Mouse (Mus musculus) CD8-positive naive resting alpha-beta T cell, adult 57 days (primary cell): ENCODE data around the gene Usp43. TPM values are rescaled to one million over a fixed set of nuclear protein-coding genes. Genes with fewer than 3 reads are reported as not detected.

Experiments used
- total RNA-seq: library from RNA; stranded (reverse); gene quantifications from one replicate; pipeline ENCODE4 v1.2.4, GENCODE M21; 2023

Gene Usp43
- total RNA-seq, result not detected

DNA sequence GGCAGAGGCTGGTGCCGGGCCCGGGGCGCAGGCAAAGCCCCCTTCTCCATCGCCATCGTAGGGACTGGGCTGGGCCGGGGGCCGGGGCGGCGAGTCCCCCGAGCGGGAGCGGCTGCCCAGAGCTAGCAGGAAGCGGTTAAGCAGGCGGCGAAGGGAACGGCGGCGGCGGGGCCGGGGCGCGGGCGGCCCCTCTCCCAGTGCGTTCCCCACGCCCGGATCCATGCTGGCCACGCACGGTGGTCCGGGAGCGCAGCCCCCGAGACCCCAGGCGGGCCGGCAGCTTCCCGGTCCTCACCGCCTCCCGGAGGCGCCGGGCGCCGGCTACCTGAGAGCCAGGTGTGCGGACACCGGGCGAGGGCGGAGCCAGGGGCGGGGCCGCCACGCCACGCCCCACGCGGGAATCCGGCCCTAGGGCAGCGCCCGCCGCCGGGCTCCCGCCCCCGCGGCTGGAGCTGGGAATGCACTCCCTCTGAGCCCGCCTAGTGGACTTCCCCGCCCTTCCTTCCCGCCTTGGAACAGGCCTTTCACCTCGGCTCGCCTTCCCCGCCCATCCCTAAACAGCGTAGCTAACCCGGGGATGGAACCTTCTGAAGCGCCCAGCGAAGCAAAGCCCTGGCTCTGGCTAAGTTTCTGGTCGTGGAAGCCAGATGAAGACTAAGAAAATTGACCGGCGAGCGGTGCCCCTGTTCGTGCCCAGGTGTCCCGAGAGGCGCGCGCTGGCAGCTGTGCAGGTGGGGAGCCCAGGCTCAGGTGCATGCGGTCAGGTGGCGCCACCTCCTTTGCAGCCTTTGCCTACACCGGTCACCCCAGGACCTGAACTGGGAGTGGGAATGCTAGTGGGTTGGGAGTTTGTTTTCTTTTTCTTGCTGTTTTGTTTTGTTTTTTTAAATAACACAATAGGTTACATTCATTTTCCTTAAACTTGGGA lies at the start of gene Usp43:
Gene Usp43, minus strand, starts transcription at position 327 of the 928 bp plus-strand sequence.

GRCm38 (mm10) chr11:67965905-67966878 lies 44.2 kb upstream of the Usp43 start, which contains the start of gene Stx8:
TSS of gene Stx8 (plus strand) at chr11:67966193.

GRCm38 (mm10) chr11:67965242-67965883 lies 43.4 kb upstream of the Usp43 start, which contains the start of gene Cfap52:
TSS of gene Cfap52 (minus strand) at chr11:67965651.

Other genes starting within 250 kb of the Usp43 start
- not detected for gene Rcvrn, start 226.8 kb downstream of the Usp43 start, total RNA-seq
- gene Glp2r, start 151.0 kb downstream of the Usp43 start, total RNA-seq, result not detected
- not detected for gene Gsg1l2, start 147.5 kb downstream of the Usp43 start, total RNA-seq
- gene Dhrs7c, start 124.0 kb downstream of the Usp43 start, total RNA-seq, result not detected
- not detected for gene Cfap52, start 43.5 kb upstream of the Usp43 start, total RNA-seq
- 29.9 TPM for gene Stx8, start 44.0 kb upstream of the Usp43 start, total RNA-seq